Mouse (Mus musculus): ENCODE measurements at regions not wholly inside any gene's neighbourhood (a gene's known extent, or its start where the extent isn't known, plus 50 kb on each side); places are given as distances from the start of the nearest gene placed in this dataset.

- Histone ChIP-seq H3K36me3 (ENCODE audit: control insufficient read depth, insufficient read depth) (no peaks in the 10 kb centered on the region), H3K27ac (ENCODE audit: low read depth, low read length) (no peak overlapping the region), H3K27me3 (replicated peaks; ENCODE audit: control insufficient read depth, insufficient read depth, low read length) (no peaks in the 10 kb centered on the region), H3K4me1 (replicated peaks; ENCODE audit: control insufficient read depth, insufficient read depth, low read length) (no peaks in the 10 kb centered on the region), H3K4me2 (replicated peaks; ENCODE audit: low read depth) (no peak overlapping the region), H3K9ac (ENCODE audit: low read depth, low read length) (no peak overlapping the region), H3K9me3 (ENCODE audit: control insufficient read depth) (no peaks in the 10 kb centered on the region), H3K4me3 (ENCODE audit: low read depth, low read length) (no peak overlapping the region)
- no peak for ATAC-seq
- no peak for TF ChIP-seq CTCF (IDR thresholded peaks at IDR 0.05; ENCODE audit: low read depth)
- WGBS = 87% methylated on average over 5 of the region's 5 CpGs
These were observed 107.9 kb downstream of the CK137956 start for GRCm38 (mm10) chr4:127862875-127863274.

GRCm38 (mm10) chr4:127861319-127862117, 109.2 kb downstream of the CK137956 start:
- Histone ChIP-seq H3K4me2 (replicated peaks; ENCODE audit: low read depth) (no peak overlapping the region), H3K4me3 (ENCODE audit: low read depth, low read length) (no peak overlapping the region), H3K9ac (ENCODE audit: low read depth, low read length) (no peak overlapping the region), H3K4me1 (replicated peaks; ENCODE audit: control insufficient read depth, insufficient read depth, low read length) (no peaks in the 10 kb centered on the region), H3K27me3 (replicated peaks; ENCODE audit: control insufficient read depth, insufficient read depth, low read length) (no peaks in the 10 kb centered on the region), H3K9me3 (ENCODE audit: control insufficient read depth) (no peaks in the 10 kb centered on the region), H3K27ac (ENCODE audit: low read depth, low read length) (no peak overlapping the region), H3K36me3 (ENCODE audit: control insufficient read depth, insufficient read depth) (no peaks in the 10 kb centered on the region)
- no peak for ATAC-seq
- TF ChIP-seq CTCF (IDR thresholded peaks at IDR 0.05; ENCODE audit: low read depth) = no peak
- WGBS = 64% methylated on average over 16 of the region's 16 CpGs

- no peak for ATAC-seq
- no peak overlapping the region for H3K4me2 ChIP-seq (replicated peaks; ENCODE audit: low read depth)
These were observed 110.5 kb downstream of the CK137956 start for GRCm38 (mm10) chr4:127860271-127860670.

GRCm38 (mm10) chr4:127859505-127859904, 111.2 kb downstream of the CK137956 start:
- no peak for ATAC-seq
- Histone ChIP-seq H3K27me3 (replicated peaks; ENCODE audit: control insufficient read depth, insufficient read depth, low read length) (no peaks in the 10 kb centered on the region), H3K9me3 (ENCODE audit: control insufficient read depth) (no peaks in the 10 kb centered on the region), H3K27ac (ENCODE audit: low read depth, low read length) (no peak overlapping the region), H3K4me1 (replicated peaks; ENCODE audit: control insufficient read depth, insufficient read depth, low read length) (no peaks in the 10 kb centered on the region), H3K36me3 (ENCODE audit: control insufficient read depth, insufficient read depth) (no peaks in the 10 kb centered on the region), H3K9ac (ENCODE audit: low read depth, low read length) (no peak overlapping the region), H3K4me2 (replicated peaks; ENCODE audit: low read depth) (no peak overlapping the region), H3K4me3 (ENCODE audit: low read depth, low read length) (no peak overlapping the region)
- WGBS = 84% methylated on average over 6 of the region's 6 CpGs
- no peak for TF ChIP-seq CTCF (IDR thresholded peaks at IDR 0.05; ENCODE audit: low read depth)

More at GRCm38 (mm10) chr4:127860271-127860670, 110.5 kb downstream of the CK137956 start:
- Histone ChIP-seq H3K27ac (ENCODE audit: low read depth, low read length) (no peak overlapping the region), H3K27me3 (replicated peaks; ENCODE audit: control insufficient read depth, insufficient read depth, low read length) (no peaks in the 10 kb centered on the region), H3K4me3 (ENCODE audit: low read depth, low read length) (no peak overlapping the region), H3K9me3 (ENCODE audit: control insufficient read depth) (no peaks in the 10 kb centered on the region), H3K9ac (ENCODE audit: low read depth, low read length) (no peak overlapping the region), H3K36me3 (ENCODE audit: control insufficient read depth, insufficient read depth) (no peaks in the 10 kb centered on the region), H3K4me1 (replicated peaks; ENCODE audit: control insufficient read depth, insufficient read depth, low read length) (no peaks in the 10 kb centered on the region)
- 82% methylated on average over 4 of the region's 4 CpGs for WGBS
- TF ChIP-seq CTCF (IDR thresholded peaks at IDR 0.05; ENCODE audit: low read depth) = no peak

GRCm38 (mm10) chr4:127858566-127858965, 112.2 kb downstream of the CK137956 start:
- no peaks in the 10 kb centered on the region for H3K9me3 ChIP-seq (ENCODE audit: control insufficient read depth)
- no peak for TF ChIP-seq CTCF (IDR thresholded peaks at IDR 0.05; ENCODE audit: low read depth)
- no peaks in the 10 kb centered on the region for H3K36me3 ChIP-seq (ENCODE audit: control insufficient read depth, insufficient read depth)
- ATAC-seq = no peak
- WGBS = 84% methylated on average over 3 of the region's 3 CpGs
- H3K4me1 ChIP-seq (replicated peaks; ENCODE audit: control insufficient read depth, insufficient read depth, low read length) = no peaks in the 10 kb centered on the region
- no peak overlapping the region for H3K4me3 ChIP-seq (ENCODE audit: low read depth, low read length)
- H3K9ac ChIP-seq (ENCODE audit: low read depth, low read length) = no peak overlapping the region
- no peaks in the 10 kb centered on the region for H3K27me3 ChIP-seq (replicated peaks; ENCODE audit: control insufficient read depth, insufficient read depth, low read length)
- H3K27ac ChIP-seq (ENCODE audit: low read depth, low read length) = no peak overlapping the region
- H3K4me2 ChIP-seq (replicated peaks; ENCODE audit: low read depth) = no peak overlapping the region

- Histone ChIP-seq H3K4me2 (replicated peaks; ENCODE audit: low read depth) (no peak overlapping the region), H3K9ac (ENCODE audit: low read depth, low read length) (no peak overlapping the region), H3K27me3 (replicated peaks; ENCODE audit: control insufficient read depth, insufficient read depth, low read length) (no peaks in the 10 kb centered on the region), H3K4me3 (ENCODE audit: low read depth, low read length) (no peak overlapping the region), H3K9me3 (ENCODE audit: control insufficient read depth) (no peaks in the 10 kb centered on the region), H3K4me1 (replicated peaks; ENCODE audit: control insufficient read depth, insufficient read depth, low read length) (no peaks in the 10 kb centered on the region), H3K36me3 (ENCODE audit: control insufficient read depth, insufficient read depth) (no peaks in the 10 kb centered on the region), H3K27ac (ENCODE audit: low read depth, low read length) (no peak overlapping the region)
- no peak for ATAC-seq
- TF ChIP-seq CTCF (IDR thresholded peaks at IDR 0.05; ENCODE audit: low read depth) = no peak
- WGBS = 80% methylated on average over 1 of the region's 1 CpGs
These were observed 114.9 kb downstream of the CK137956 start for GRCm38 (mm10) chr4:127855836-127856235.
